Mouse (Mus musculus) layer of hippocampus, adult 11-12 months (tissue): ENCODE data around the gene Fam213b.
A peak's percentile ranks its signal among the peaks of the same experiment; 100 is the strongest.

Experiments used
- DNase-seq: peaks from one replicate; pipeline ENCODE4 v3.0.0; 2022; ENCODE audit warnings: low spot score

The Fam213b gene

DNA sequence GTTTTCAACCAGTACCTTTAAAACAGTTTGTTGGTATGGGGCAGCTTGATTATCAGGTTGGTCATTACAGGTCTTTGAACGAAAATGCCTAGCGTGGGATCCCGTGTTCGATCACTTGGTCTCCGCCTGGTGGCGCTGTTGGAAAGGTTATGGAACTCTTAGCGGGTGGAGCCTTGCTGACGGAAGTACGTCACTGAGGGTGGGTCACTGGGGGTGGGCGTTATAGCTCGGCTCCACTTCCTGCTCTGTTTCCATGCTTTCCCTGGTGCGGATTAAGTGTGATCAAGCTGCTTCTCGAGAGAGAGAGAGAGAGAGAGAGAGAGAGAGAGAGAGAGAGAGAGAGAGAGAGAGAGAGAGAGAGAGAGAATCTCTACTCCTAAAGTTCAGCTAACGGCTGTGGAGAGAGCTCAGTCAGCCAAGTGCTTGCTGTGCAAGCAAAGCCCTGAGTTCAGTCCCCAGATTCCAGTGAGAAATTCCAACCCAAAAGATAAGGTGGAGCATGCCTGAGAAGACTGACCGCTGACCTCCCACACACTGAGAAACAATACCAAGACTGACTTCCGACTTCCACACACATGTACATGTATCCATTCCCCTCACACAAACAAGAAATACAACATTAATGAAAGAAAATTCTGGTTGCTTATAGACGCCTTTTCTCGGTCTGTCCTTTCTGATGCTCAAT is 20.9 kb downstream of the Fam213b start:
- peak; percentile 85 for DNase-seq

DNA sequence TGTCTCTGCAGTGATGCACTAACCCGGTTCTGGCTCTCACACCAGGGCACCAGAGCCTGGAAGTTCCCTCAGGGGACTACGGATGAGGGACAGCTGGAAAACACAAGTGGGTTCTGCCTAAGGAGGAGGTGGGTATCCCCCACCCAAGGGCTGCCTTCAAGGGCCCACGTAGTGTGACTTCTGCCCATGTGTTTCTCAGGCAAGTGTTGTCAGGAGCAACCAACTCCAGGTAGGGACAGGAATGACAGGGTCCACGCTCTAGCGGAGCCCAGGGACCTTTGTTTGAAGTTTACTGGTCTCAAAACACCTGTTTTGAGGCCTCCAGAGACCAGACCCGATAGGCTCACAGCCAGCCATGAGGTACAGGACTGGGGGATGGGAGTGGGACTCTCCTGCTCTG is 25.7 kb downstream of the Fam213b start:
- no peak for DNase-seq

DNA sequence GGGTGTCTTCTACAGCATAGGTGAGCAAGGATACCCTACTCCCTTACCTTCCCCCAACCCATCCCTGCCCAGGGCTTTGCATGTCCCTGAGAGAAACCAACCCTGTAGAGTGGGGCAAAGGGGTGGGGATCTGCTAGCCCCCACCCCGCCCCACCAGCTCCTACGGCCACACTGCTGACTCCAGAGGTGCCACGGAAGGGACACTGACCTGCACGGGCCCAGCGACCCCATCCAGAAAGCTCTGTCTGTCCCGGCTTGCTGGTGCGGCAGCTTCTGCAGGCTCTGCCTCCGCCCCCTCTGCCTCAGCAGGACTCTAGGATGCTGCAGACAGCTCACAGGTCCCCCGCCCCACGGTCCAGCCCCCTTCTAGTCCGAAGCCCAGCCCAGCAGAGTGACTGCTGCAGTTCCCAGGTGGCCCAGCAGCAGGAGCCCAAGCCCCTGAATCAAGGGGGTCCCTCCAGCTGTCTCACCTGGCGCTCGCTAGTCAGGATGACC is 27.1 kb downstream of the Fam213b start:
- DNase-seq = no peak

DNA sequence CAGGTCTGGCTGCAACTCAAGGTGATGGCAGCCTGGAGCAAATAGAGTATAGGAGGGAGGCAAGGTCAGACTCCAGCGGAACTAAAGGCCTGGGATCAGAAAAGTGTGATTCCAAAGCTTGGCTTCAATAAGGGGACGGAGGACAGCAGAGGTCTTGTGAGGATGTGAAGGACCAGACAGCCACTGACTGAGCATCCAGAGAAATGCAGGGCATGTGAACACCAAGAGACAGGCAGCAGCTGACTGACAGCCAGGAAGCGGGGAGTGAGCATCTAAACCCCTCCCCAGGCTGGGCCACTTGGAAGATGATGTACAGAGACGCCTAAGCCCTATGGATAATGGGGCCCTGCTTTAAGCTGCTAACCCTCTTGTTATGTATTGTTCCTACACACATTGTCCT is 28.2 kb downstream of the Fam213b start:
- DNase-seq = no peak

DNA sequence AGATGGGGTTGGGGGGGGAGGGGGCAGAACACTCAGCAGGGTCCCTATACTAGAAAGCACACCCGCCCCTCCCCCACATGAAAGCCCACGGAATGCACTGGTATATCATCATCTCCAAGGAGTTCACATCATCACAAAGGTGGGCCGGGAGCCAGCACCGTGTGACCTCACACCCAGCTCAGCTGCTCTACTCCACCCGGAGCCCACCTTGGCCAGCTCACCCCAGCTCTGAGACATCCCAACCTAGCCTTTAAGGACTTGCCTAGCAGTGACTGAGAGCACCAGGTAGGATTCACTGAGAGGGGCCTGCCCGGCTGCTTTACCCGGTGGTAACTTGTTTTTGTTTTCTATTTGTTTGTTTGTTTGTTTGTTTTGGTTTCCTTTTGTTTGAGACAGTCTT is 29.5 kb downstream of the Fam213b start, which contains the start of gene Mmel1:
Gene Mmel1 (plus strand): TSS at position 146 of the 400 bp plus-strand sequence.
- no peak for DNase-seq

DNA sequence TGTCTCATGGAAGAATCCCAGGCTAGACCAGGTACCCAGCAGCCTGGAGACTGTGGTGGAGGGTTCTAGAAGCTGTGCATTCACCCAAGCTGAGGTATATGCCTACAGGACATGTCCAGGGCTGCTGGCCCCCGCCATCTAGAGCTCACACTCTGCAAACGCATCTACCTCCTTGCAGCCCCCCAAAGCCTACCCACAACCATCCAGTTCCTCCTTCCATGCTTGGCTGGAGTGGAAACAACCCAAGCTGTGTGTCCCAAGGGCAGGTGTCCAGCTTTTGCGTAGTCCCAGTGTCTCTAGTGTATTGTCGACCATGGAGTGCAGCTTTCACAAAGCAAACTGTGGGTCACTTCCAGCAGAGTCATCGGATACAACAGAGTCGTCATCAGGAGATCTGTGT is 31.7 kb downstream of the Fam213b start:
- DNase-seq = no peak

DNA sequence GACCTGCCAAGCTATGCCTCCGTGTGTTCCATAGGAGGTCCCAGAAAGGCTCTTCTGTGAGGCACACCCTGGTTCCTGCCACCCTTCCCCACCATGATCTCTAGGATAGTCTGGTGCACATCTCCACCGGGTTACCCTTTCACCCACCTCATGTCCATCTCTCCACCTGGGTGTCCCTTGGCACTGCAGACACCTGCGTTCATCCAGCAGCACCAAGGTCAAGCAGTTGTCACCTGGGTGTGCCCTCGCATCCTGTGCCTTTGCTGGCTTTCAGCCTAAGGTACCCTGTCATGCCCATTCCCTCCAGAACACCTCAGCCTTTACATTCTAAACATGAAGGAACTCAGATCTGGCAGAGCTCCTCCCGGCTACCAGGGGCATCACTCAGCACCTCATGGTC is 32.5 kb downstream of the Fam213b start:
- DNase-seq = no peak

DNA sequence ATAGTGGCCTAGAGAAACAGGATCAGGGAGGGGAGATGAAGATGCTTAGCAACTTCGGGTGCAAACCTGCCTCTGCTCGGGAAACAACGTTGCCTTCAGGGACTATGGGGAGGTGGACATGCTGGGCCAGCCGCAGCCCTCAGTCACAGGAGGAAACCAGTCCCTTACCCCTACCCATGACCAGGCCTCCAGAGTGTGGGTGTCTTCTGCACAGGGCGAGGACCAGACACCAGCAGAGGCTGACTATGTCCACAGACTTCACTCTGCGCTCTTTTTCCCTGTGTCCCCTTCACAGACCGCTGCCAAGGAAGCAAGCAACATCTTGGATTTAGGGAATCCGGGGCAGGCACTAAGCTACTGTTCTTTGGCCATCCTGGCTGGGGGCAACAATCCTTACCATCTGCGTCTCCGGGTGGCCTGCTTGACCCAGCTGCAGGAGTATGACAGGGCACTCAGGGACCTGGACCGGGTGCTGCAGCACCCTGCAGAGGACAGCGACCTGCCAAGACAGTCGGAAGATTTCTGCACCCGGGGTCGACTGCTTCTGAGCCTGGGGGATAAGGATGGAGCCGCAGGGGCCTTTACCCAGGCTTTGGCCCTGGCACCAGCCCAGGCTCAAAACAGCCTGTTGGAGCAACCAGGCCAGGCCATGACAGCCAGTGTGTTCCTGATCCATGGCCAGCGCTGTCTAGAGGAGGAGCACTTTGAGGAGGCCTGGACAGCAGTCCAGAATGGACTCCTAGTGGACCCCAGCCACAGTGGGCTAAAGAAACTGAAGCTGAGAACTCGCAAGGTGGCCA is 33.8 kb downstream of the Fam213b start:
- DNase-seq = no peak

DNA sequence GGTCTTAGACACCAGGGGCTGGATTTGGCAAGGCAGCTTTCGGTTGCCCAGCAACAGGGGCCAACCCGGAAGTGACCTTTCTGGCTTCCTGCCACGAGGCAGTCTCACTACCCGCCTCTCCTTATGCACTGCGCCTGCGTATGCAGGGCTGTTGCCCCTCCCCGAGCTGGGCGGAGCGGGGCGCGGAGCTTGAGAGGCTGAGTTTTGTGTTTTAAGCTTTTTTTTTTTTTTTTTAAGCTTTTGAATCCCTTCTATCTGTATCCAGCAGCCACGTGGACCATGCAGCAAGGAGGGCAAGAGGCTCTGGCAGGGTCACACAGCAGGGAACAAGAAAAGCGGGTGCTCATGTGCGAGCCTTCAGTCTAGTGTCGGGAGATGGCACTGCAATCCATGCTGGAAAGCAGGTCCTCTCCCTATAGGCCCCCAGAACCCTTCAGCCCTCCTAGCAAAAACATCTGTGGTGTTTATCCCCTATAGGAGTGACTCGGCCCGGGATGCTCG is 34.6 kb downstream of the Fam213b start:
- peak; percentile 91 for DNase-seq

DNA sequence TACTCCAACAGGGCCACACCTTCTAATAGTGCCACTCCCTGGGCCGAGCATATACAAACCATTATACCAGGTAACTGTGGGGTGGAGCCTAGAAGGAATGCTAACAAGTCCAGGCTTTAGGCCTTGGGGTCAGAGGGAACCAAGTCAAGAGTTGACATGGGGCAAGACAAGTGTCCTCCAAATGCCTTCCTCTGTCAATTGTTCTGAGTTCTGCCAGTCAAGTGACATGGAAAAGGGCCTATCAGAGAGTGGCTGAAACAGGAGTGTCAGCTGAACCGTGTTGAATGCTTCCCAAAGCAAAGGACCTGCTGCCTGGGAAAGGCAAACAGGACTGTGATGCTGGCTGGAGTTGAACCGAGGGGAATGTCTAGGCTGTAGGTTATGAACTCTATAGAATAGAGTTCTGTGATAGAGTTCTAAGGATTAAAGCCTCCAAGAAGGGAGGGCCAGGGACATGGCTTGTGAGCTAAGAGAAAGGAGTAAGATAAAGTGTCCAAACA is 35.4 kb downstream of the Fam213b start:
- no peak for DNase-seq

DNA sequence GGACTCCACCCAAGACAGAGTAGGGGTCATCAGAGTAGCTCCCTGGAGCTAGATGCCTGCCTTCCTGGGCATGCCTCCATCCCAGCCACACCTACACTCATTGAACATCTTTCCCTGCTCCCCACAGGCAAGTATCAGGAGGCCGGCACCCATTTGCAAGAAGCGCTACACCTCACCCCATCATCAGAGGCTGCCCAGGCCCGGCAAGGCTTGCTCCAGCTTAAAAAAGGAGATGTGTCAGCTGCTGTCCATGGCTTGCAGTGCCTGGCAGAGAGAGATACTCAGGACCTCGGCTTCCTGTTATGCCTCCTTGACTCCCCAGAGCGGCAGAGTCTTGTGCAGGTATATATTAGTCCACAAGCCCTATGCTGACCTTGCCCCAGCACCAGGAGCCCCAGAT is 37.0 kb downstream of the Fam213b start:
- DNase-seq = no peak

DNA sequence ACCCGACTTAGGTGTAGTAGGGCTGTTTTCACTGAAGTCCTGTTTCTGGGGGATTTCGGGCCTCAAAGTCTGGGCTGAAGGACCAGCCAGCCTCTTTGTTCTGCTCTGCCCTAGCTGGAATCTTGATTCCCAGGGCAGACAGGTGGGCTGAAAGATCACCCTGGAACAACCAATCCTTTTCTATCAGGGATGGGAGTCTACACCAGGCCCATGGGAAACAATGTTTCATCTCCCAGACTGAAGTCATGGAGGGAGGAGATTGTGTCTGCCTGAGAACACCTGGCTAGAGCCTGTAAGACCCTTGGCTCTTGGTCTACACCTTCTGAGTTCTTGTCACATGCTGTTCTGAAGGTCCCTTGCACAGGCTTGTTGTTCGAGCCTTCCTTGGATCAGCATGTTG is 40.3 kb downstream of the Fam213b start:
- no peak for DNase-seq

DNA sequence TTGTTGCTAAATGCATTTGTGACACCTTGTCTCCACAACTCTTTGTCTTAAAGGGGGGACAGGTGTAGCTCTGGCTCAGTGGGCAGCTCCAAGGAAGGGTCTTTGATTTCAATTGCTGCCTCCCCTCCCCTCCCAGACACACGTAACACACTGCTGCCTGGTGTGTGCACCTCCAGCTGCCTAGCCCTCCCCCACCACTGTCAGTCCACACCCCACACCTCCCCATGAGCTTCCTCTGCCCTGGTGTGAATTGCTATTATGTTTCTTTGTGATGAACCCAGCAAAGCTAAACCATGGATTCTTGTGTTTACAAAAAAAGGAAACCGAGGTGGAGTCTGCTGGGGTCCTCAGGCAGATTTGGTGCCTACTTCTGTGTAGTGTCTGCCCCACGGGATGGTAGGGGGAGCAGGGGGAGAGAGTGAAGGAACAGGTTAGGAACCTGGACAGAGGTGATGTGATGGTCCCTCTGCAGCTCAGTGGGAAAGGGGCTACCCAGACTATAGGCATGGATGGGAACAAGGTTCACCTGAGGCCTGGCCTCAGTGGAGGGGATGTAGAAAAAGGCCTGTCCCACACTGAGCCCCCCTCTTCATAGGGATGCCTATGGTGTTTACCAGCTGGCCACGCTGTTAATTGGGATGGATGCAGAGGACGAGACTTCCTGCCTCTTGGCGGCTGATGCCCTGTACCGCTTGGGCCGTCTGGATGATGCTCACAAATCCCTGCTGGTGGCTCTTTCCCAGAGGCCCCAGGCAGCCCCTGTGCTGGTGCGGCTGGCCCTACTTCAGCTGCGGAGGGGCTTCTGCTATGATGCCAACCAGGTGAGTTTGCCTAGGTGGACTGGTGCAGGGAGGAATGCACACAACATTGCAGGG is 41.3 kb downstream of the Fam213b start:
- DNase-seq = no peak

DNA sequence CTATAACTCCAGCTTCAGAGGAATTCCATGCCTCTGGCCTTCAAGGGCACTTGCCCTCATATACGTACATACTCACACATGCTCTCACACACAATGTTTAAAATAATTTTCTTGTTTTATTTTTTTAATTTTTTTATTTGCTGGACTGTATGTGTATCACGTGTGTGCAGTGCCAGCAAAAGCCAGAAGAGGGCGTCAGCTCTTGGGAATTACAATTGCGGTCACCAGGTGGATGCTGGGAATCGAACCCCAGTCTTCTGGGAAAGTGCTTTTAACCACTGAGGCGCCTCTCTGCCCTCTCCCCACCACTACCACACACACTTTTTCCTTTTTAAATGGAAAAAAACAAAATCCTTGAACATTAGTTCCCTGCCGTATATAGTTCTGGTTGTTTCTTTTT is 42.1 kb downstream of the Fam213b start:
- no peak for DNase-seq

DNA sequence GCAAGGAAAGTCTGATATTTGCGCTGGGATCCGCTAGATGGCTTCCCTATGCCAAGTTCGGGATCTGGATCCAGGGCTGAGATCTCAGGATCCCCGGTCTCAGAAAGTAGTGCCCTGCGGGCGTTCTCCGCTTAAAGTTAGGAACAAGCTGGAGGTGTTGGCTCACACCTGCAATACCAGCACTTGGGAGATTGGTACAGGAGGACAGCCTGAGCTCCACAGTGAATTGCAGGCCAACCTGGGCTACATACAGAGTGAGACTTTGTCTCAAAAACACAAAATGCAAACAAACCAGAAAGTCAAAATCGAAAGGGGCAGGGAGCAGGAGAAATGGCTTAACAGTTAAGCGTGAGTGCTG is 42.5 kb downstream of the Fam213b start:
- no peak for DNase-seq

DNA sequence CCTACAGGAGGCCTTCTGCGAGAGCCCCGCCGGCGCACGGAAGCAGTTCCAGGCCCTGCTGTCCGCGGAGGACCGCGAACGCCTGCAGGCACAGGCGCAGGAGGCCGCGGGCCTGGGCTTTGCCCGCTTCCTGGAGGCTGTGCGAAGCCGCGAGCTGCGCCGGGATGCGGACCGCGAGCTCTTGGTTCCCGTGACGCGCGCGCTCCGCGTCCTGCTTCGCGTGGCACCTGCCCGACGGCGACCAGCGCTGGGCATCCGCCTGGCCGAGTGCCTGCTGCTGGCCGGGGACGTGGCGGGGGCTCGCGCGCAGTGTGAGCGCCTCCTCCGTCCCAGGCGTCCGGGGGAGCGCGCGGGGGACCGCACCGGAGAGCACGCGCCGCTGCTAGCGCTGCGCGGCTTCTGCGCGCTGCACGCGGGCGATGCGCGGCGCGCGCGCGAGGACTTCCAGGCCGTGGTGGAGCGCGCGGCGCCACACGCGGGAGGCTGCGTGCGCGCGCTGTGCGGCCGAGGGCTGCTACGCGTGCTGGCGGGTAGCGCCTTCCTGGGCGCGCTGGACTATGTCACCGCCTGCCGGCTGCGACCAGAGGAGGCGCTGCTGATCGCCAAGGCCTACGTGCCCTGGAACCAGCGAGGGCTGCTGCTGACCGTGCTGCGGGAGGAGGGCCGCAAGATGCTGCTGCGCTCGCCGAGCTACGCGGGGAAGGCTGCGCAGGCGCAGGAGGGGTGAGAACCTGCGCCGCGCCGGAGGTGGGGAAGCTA is 43.0 kb downstream of the Fam213b start:
- peak; percentile 87 for DNase-seq

DNA sequence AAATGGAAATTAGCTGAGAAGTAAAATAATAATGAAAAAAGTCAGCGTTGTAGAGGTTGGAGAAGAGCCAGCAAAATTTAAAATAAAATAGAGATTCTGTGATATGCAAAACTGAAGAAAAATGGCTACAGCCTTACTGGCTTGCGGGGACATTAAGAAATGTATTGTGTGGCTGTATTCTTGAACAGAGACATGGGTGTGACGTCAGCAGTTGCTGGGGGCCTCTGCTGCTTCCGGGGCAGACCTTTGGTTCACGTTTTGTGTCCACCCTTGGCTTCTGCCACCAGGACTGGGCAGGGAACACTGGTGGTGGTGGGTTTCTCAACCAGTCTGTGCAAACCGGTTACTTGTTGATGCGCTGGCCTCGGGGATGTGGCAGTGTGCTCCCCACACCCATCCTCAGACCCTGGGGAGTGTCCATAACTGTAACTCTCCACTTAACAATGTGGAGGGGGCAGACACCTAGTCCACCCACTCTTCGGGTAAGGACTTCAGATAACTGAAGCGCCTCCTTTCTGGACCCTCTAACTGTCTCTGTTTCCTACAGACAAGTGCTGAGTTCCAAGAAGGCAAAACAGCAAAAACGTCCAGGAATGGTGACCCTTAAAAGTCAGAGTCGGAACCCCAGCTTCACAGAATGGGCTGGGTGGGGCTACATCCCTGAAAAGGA is 44.1 kb downstream of the Fam213b start:
- DNase-seq = no peak

DNA sequence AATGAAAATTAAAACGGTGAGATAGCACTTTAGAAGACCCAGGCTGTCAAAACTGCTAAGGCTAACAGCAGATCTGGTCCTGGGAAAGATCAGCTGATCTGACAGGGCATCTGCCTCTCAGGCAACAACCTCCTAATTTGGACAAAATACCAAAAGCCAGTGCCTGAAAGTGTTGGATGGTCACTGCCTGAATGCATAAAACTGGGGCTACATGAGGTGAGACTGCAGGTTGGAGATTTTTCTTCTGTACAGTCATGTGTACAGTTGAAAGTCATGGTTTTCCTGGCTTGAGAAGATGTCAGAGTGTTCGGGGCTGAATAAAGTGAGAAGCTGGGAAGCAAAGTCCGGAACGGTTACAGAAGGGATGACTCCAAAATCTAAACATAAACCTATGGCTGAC is 45.1 kb downstream of the Fam213b start:
- no peak for DNase-seq

DNA sequence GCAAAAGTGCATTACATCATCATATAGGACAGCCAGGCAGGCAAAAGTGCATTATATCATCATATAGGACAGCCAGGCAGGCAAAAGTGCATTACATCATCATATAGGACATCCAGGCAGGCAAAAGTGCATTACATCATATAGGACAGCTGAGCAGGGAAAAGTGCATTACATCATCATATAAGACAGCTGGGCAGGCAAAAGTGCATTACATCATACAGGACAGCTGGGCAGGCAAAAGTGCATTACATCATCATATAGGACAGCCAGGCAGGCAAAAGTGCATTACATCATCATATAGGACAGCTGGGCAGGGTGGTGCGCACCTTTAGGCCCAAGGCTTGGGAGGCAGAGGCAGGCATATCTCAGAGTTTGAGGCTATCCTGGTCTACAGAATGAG is 46.2 kb downstream of the Fam213b start:
- no peak for DNase-seq
